Mouse (Mus musculus) ES-E14 (cell line): ENCODE measurements around the gene Ehmt1.

Experiments used
- CHD2 ChIP-seq: IDR thresholded peaks from 2 replicates; pipeline ENCODE4 v1.6.1; 2014; ENCODE audit warnings: mild to moderate bottlenecking, low read depth, low read length, inconsistent platforms
- HCFC1 ChIP-seq: IDR thresholded peaks from 2 replicates; pipeline ENCODE4 v1.6.1; 2012; ENCODE audit warnings: low read length, inconsistent platforms, borderline replicate concordance; ENCODE audit not compliant: insufficient read depth
- MAFK ChIP-seq: IDR thresholded peaks from 2 replicates; pipeline ENCODE4 v1.6.1; 2014; ENCODE audit warnings: mild to moderate bottlenecking, low read depth, low read length, inconsistent platforms; ENCODE audit not compliant: insufficient read depth
- ZNF384 ChIP-seq: IDR thresholded peaks from 2 replicates; pipeline ENCODE4 v1.6.1; 2012; ENCODE audit warnings: low read depth, low read length, inconsistent platforms

DNA sequence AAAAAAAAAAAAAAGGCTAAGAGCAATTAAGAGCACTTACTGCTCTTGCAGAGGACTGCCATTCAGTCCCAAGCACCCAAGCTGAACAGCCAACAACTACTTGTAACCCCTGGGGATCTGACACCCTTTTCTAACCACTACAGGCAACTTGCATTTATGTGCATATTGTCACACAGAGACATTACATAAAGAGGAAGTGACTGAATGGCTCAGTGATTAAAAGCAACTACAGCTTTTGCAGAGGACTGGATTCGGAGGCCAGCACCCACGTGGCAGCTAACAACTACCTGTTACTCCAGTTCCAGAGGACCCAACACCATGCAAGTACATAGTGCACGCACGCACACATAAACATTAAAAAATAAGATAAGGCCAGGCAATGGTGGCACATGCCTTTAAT lies 8.9 kb downstream of the Ehmt1 start:
- TF ChIP-seq HCFC1 (no peak), MAFK (no peak), CHD2 (no peak), ZNF384 (no peak)
